Mouse (Mus musculus) MEL (cell line): ENCODE measurements at regions not wholly inside any gene's neighbourhood (a gene's known extent, or its start where the extent isn't known, plus 50 kb on each side); places are given as distances from the start of the nearest gene placed in this dataset.

Source experiments
- CTCF ChIP-seq, 3 experiments: IDR thresholded peaks in 2 of 3; conservative IDR thresholded peaks in 1 of 3; 2 replicates each; pipeline ENCODE4 v1.5.1; 2011 to 2012; ENCODE audit warnings: low read length in 3 of 3, low read depth in 2 of 3, mild to moderate bottlenecking in 2 of 3, improper control_type of control experiment in 1 of 3, inconsistent platforms in 1 of 3, mixed read lengths in 1 of 3, moderate library complexity in 1 of 3; ENCODE audit not compliant: control insufficient read depth in 1 of 3, insufficient read depth in 1 of 3, poor library complexity in 1 of 3, severe bottlenecking in 1 of 3
- HCFC1 ChIP-seq: IDR thresholded peaks from 2 replicates; pipeline ENCODE4 v1.6.1; 2012; ENCODE audit warnings: low read depth, mild to moderate bottlenecking, inconsistent platforms, low read length, improper control_type of control experiment, moderate library complexity
- POLR2A ChIP-seq, 2 experiments: IDR thresholded peaks; 2 replicates each; pipeline ENCODE4 v1.6.1; 2011 to 2012; ENCODE audit warnings: low read length in 2 of 2, mild to moderate bottlenecking in 2 of 2, control low read depth in 1 of 2, improper control_type of control experiment in 1 of 2, low read depth in 1 of 2, moderate library complexity in 1 of 2; ENCODE audit not compliant: control insufficient read depth in 1 of 2, insufficient read depth in 1 of 2, poor library complexity in 1 of 2
- UBTF ChIP-seq: IDR thresholded peaks from 2 replicates; pipeline ENCODE4 v1.6.1; 2012; ENCODE audit warnings: low read depth, mild to moderate bottlenecking, inconsistent platforms, low read length, improper control_type of control experiment, moderate library complexity, borderline replicate concordance; ENCODE audit not compliant: insufficient read depth
- ZKSCAN1 ChIP-seq: IDR thresholded peaks from 2 replicates; pipeline ENCODE4 v1.6.1; 2012; ENCODE audit warnings: low read depth, mild to moderate bottlenecking, inconsistent platforms, low read length, improper control_type of control experiment, moderate library complexity

DNA sequence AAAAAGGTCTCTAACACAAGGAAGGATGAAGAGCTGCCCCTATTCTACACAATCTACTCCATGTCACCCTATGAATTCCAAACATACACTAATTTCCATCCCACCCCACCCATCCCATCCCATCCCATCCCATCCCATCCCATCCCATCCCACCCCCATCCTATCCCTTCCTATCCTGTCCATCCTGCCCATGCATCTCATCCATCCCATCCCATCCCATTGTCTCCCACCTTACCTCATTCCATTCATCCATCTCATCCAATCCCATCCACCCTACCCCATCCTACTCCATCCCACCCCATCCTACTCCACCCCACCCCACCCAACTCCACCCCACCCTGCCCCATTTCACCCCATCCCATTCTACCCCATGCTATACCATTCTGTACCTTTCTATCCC is 91.9 kb upstream of the Fam92a start:
- no peak for TF ChIP-seq HCFC1
- no peak for TF ChIP-seq UBTF
- no peak for TF ChIP-seq CTCF (IDR thresholded peaks at IDR 0.05 in 2 of 3, conservative IDR thresholded peaks at IDR 0.05 in 1 of 3; ENCODE audit: control insufficient read depth in 1 of 3, insufficient read depth in 1 of 3, low read depth in 2 of 3, low read length in 3 of 3, poor library complexity in 1 of 3, severe bottlenecking in 1 of 3)
- no peak for TF ChIP-seq POLR2A (IDR thresholded peaks at IDR 0.05; ENCODE audit: control insufficient read depth in 1 of 2, insufficient read depth in 1 of 2, low read depth in 1 of 2, low read length in 2 of 2, poor library complexity in 1 of 2)
- TF ChIP-seq ZKSCAN1 = no peak
